Mouse (Mus musculus) midbrain, postnatal 0 days (tissue): Measurements from ENCODE around the gene Ace3. TPM values are rescaled to one million over a fixed set of nuclear protein-coding genes. Genes with fewer than 3 reads are reported as not detected.

ENCODE experiments used
- ATAC-seq: fragments of 200-750 bp; cut with Nextera tagmentation; 2 replicates; pipeline ENCODE4 v1.8.0; 2017; ENCODE audit warnings: moderate number of reproducible peaks, mild to moderate bottlenecking, moderate TSS enrichment, moderate library complexity; ENCODE audit not compliant: low FRiP score
- DNase-seq: peaks from one replicate; pipeline ENCODE4 v3.0.0-alpha.2; 2015; ENCODE audit warnings: low spot score
- H3K27ac ChIP-seq: fragments of 300-500 bp; sonication (generic); 2 replicates; pipeline ENCODE4 v1.5.1; 2014; ENCODE audit warnings: low read depth, mild to moderate bottlenecking, low read length, mixed read lengths
- H3K27me3 ChIP-seq: fragments of 300-500 bp; sonication (generic); 2 replicates; pipeline ENCODE4 v1.6.1; 2014; ENCODE audit warnings: low read length, control low read depth, mixed read lengths; ENCODE audit not compliant: insufficient read depth
- H3K36me3 ChIP-seq: fragments of 300-500 bp; sonication (generic); 2 replicates; pipeline ENCODE4 v1.6.1; 2014; ENCODE audit warnings: low read length, control low read depth, mixed read lengths; ENCODE audit not compliant: insufficient read depth
- H3K4me1 ChIP-seq: fragments of 300-500 bp; sonication (generic); 2 replicates; pipeline ENCODE4 v1.6.1; 2014; ENCODE audit warnings: mild to moderate bottlenecking, control low read depth, antibody characterized with exemption, low read length, mixed read lengths; ENCODE audit not compliant: insufficient read depth
- H3K4me2 ChIP-seq: fragments of 300-500 bp; sonication (generic); 2 replicates; pipeline ENCODE4 v1.6.1; 2014; ENCODE audit warnings: low read depth, mild to moderate bottlenecking, low read length, mixed read lengths; ENCODE audit not compliant: poor library complexity, severe bottlenecking
- H3K4me3 ChIP-seq: fragments of 300-500 bp; sonication (generic); 2 replicates; pipeline ENCODE4 v1.5.1; 2014; ENCODE audit warnings: low read depth, mild to moderate bottlenecking, low read length, moderate library complexity
- H3K9ac ChIP-seq: fragments of 300-500 bp; sonication (generic); replicated peaks from 2 replicates; pipeline ENCODE4 v1.6.1; 2014; ENCODE audit warnings: mild to moderate bottlenecking, low read length, moderate library complexity, mixed read lengths; ENCODE audit not compliant: poor library complexity, severe bottlenecking
- H3K9me3 ChIP-seq: fragments of 300-500 bp; sonication (generic); 2 replicates; pipeline ENCODE4 v1.6.1; 2016; ENCODE audit warnings: low read length, control low read depth
- CTCF ChIP-seq: IDR thresholded peaks from 2 replicates; pipeline ENCODE4 v1.5.1; 2016; ENCODE audit warnings: antibody characterized with exemption, mild to moderate bottlenecking
- WGBS: fragments of 180-500 bp; shearing (Covaris S2); extraction: QIAGEN DNeasy Blood & Tissue Kit; methylation state at CpG from one replicate; pipeline ENCODE4 v1.1.7; 2014; 5-methylcytosine and 5-hydroxymethylcytosine counted together
- polyA plus RNA-seq: library from polyadenylated mRNA; unstranded; fragments of >200 nt; fragmentation: Nextera tagmentation; extraction: Ambion mirVana; gene quantifications from 2 replicates; pipeline ENCODE4 v1.2.1, GENCODE M21; 2015
- total RNA-seq: library from RNA; depleted of rRNA; stranded (reverse); fragments of >200 nt; gene quantifications from 2 replicates; pipeline ENCODE4 v1.2.3, GENCODE M21; 2014; rRNA removed

Gene Ace3
- total and polyA plus RNA-seq, 2 experiments from 2014 or later, result not detected

- ATAC-seq (no peak), DNase-seq (no peak)
- WGBS, result 92% methylated on average over 2 of the region's 2 CpGs
- Histone ChIP-seq H3K36me3 (peaks cover 83% of the 10 kb centered on the region), H3K9ac (no peak overlapping the region), H3K27me3 (no peaks in the 10 kb centered on the region), H3K4me1 (no peaks in the 10 kb centered on the region), H3K4me2 (no peak overlapping the region), H3K27ac (no peak overlapping the region), H3K9me3 (no peaks in the 10 kb centered on the region), H3K4me3 (no peak overlapping the region)
- TF ChIP-seq CTCF, result no peak
Measured at GRCm38 (mm10) chr11:106053921-106054320, 59.4 kb downstream of the Ace3 start.

GRCm38 (mm10) chr11:106054600-106054999, 60.1 kb downstream of the Ace3 start:
- Histone ChIP-seq H3K9me3 (no peaks in the 10 kb centered on the region), H3K4me3 (no peak overlapping the region), H3K27ac (no peak overlapping the region), H3K4me2 (no peak overlapping the region), H3K9ac (no peak overlapping the region), H3K36me3 (peaks cover 86% of the 10 kb centered on the region), H3K27me3 (no peaks in the 10 kb centered on the region), H3K4me1 (no peaks in the 10 kb centered on the region)
- no peak for DNase-seq
- no peak for TF ChIP-seq CTCF
- 97% methylated on average over 8 of the region's 8 CpGs for WGBS
- ATAC-seq, result no peak

Other genes starting within 250 kb of the Ace3 start
- 64.2 and 69.7 TPM in 2 replicates for gene Cyb561, start 41.3 kb upstream of the Ace3 start, total RNA-seq
- 76.7 and 79.6 TPM in 2 replicates for gene Cyb561, start 41.3 kb upstream of the Ace3 start, polyA plus RNA-seq
- 25.1 and 27.0 TPM in 2 replicates for gene Ace, start 26.7 kb upstream of the Ace3 start, total RNA-seq
- gene Ace, start 26.7 kb upstream of the Ace3 start, polyA plus RNA-seq, result 10.0 and 10.1 TPM in 2 replicates
- 3.1 TPM in 2 replicates for gene Kcnh6, start 13.4 kb downstream of the Ace3 start, total RNA-seq
- 2.8 and 3.1 TPM in 2 replicates for gene Kcnh6, start 13.4 kb downstream of the Ace3 start, polyA plus RNA-seq
- gene Dcaf7, start 42.2 kb downstream of the Ace3 start, total RNA-seq, result 313 and 343 TPM in 2 replicates
- 166 and 170 TPM in 2 replicates for gene Dcaf7, start 42.2 kb downstream of the Ace3 start, polyA plus RNA-seq
- gene Taco1, start 71.4 kb downstream of the Ace3 start, total RNA-seq, result 17.3 and 18.6 TPM in 2 replicates
- 5.1 and 5.8 TPM in 2 replicates for gene Taco1, start 71.4 kb downstream of the Ace3 start, polyA plus RNA-seq
- gene Map3k3, start 89.9 kb downstream of the Ace3 start, total RNA-seq, result 26.0 and 26.4 TPM in 2 replicates
- gene Map3k3, start 89.9 kb downstream of the Ace3 start, polyA plus RNA-seq, result 7.8 and 9.2 TPM in 2 replicates
- not detected in 2 replicates for gene Gm10840, start 166.2 kb downstream of the Ace3 start, total RNA-seq
- gene Gm10840, start 166.2 kb downstream of the Ace3 start, polyA plus RNA-seq, result not detected in 2 replicates
- gene Limd2, start 166.2 kb downstream of the Ace3 start, total RNA-seq, result 69.7 and 81.8 TPM in 2 replicates
- 122 and 141 TPM in 2 replicates for gene Limd2, start 166.2 kb downstream of the Ace3 start, polyA plus RNA-seq
- 26.9 and 31.2 TPM in 2 replicates for gene Strada, start 207.5 kb downstream of the Ace3 start, total RNA-seq
- gene Strada, start 207.5 kb downstream of the Ace3 start, polyA plus RNA-seq, result 21.2 and 22.7 TPM in 2 replicates
- 31.7 and 37.0 TPM in 2 replicates for gene Ccdc47, start 221.7 kb downstream of the Ace3 start, total RNA-seq
- 88.8 and 94.9 TPM in 2 replicates for gene Ccdc47, start 221.7 kb downstream of the Ace3 start, polyA plus RNA-seq
- 39.7 and 61.7 TPM in 2 replicates for gene Ddx42, start 222.3 kb downstream of the Ace3 start, total RNA-seq
- gene Ddx42, start 222.3 kb downstream of the Ace3 start, polyA plus RNA-seq, result 61.4 and 64.8 TPM in 2 replicates